Mouse (Mus musculus): ENCODE data around the gene Ern1. TPM values are rescaled to one million over a fixed set of nuclear protein-coding genes. Genes with fewer than 3 reads are reported as not detected.

Ern1 gene
- polyA plus RNA-seq, 1 experiment from 2014 or later = 5.3 TPM

GRCm38 (mm10) chr11:106438524-106439177 lies 49.0 kb downstream of the Ern1 start:
- Histone ChIP-seq H3K9me3 (no peaks in the 10 kb centered on the region), H3K4me1 (peaks cover 22% of the 10 kb centered on the region), H3K27me3 (ENCODE audit: insufficient read depth, poor library complexity, severe bottlenecking) (no peaks in the 10 kb centered on the region), H3K27ac (no peak overlapping the region), H3K36me3 (no peaks in the 10 kb centered on the region; the same call in 1 of the 2 replicates), H3K4me3 (no peak overlapping the region)
- DNase-seq (ENCODE audit: low spot score) = no peak
- 13% methylated on average over 4 of the region's 4 CpGs for WGBS

- H3K9me3 ChIP-seq = no peaks in the 10 kb centered on the region
- no peak overlapping the region for H3K4me3 ChIP-seq
- DNase-seq (ENCODE audit: low spot score) = no peak
- H3K36me3 ChIP-seq = no peaks in the 10 kb centered on the region; the same call in 1 of the 2 replicates
- no peaks in the 10 kb centered on the region for H3K27me3 ChIP-seq (ENCODE audit: insufficient read depth, poor library complexity, severe bottlenecking)
- H3K4me1 ChIP-seq = peaks cover 19% of the 10 kb centered on the region
- WGBS = 90% methylated on average over 2 of the region's 2 CpGs
- H3K27ac ChIP-seq = no peak overlapping the region
Measured at GRCm38 (mm10) chr11:106437543-106437942, 50.1 kb downstream of the Ern1 start.

GRCm38 (mm10) chr11:106437039-106437438 lies 50.6 kb downstream of the Ern1 start:
- WGBS = 86% methylated on average over 5 of the region's 5 CpGs
- no peak for DNase-seq (ENCODE audit: low spot score)

GRCm38 (mm10) chr11:106430392-106430791 lies 57.3 kb downstream of the Ern1 start:
- no peaks in the 10 kb centered on the region for H3K27me3 ChIP-seq (ENCODE audit: insufficient read depth, poor library complexity, severe bottlenecking)
- H3K27ac ChIP-seq = no peak overlapping the region
- 90% methylated on average over 5 of the region's 5 CpGs for WGBS

More at GRCm38 (mm10) chr11:106437039-106437438, 50.6 kb downstream of the Ern1 start:
- Histone ChIP-seq H3K4me3 (no peak overlapping the region), H3K36me3 (no peaks in the 10 kb centered on the region; the same call in 1 of the 2 replicates), H3K4me1 (peaks cover 19% of the 10 kb centered on the region), H3K27ac (no peak overlapping the region), H3K27me3 (ENCODE audit: insufficient read depth, poor library complexity, severe bottlenecking) (no peaks in the 10 kb centered on the region), H3K9me3 (no peaks in the 10 kb centered on the region)

GRCm38 (mm10) chr11:106429689-106430088 lies 58.0 kb downstream of the Ern1 start:
- H3K27me3 ChIP-seq (ENCODE audit: insufficient read depth, poor library complexity, severe bottlenecking) = no peaks in the 10 kb centered on the region
- 62% methylated on average over 4 of the region's 4 CpGs for WGBS
- peaks cover 7% of the 10 kb centered on the region for H3K4me1 ChIP-seq
- DNase-seq (ENCODE audit: low spot score) = no peak
- H3K4me3 ChIP-seq = no peak overlapping the region
- H3K27ac ChIP-seq = no peak overlapping the region
- H3K9me3 ChIP-seq = no peaks in the 10 kb centered on the region
- peaks cover 11% of the 10 kb centered on the region; the same call in 1 of the 2 replicates for H3K36me3 ChIP-seq

More at GRCm38 (mm10) chr11:106430392-106430791, 57.3 kb downstream of the Ern1 start:
- DNase-seq (ENCODE audit: low spot score) = no peak
- Histone ChIP-seq H3K36me3 (peaks cover 8% of the 10 kb centered on the region; the same call in 1 of the 2 replicates), H3K9me3 (no peaks in the 10 kb centered on the region), H3K4me1 (peaks cover 7% of the 10 kb centered on the region), H3K4me3 (no peak overlapping the region)

DNA sequence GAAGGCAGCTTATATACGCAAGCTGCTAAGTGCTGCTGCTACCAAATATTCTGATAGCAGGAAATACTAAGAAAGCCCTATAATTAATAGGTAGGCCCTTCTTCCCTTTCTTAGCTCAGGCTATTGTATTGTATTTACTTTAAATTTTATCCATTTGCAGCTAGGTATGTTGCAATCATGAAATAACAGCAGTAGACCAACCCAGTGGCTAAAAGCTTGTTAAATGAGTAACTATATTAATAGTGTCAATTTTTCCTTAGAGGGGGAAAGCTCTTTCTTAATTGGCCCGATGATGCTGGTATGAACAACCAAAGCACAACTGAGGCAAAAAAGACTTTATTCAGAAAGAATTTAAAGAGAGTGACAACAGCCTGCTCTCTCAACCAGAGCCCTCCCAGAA lies 59.1 kb downstream of the Ern1 start:
- WGBS = 81% methylated on average over 2 of the region's 2 CpGs
- no peak for DNase-seq (ENCODE audit: low spot score)
- H3K27me3 ChIP-seq (ENCODE audit: insufficient read depth, poor library complexity, severe bottlenecking) = no peaks in the 10 kb centered on the region
- no peak overlapping the region for H3K4me3 ChIP-seq
- H3K4me1 ChIP-seq = peaks cover 7% of the 10 kb centered on the region
- no peak overlapping the region for H3K27ac ChIP-seq
- peaks cover 16% of the 10 kb centered on the region; the same call in 1 of the 2 replicates for H3K36me3 ChIP-seq
- H3K9me3 ChIP-seq = no peaks in the 10 kb centered on the region

- H3K27me3 ChIP-seq (ENCODE audit: insufficient read depth, poor library complexity, severe bottlenecking) = no peaks in the 10 kb centered on the region
- H3K9me3 ChIP-seq = no peaks in the 10 kb centered on the region
- H3K4me3 ChIP-seq = no peak overlapping the region
- peaks cover 7% of the 10 kb centered on the region for H3K4me1 ChIP-seq
- peaks cover 18% of the 10 kb centered on the region for H3K36me3 ChIP-seq
- no peak overlapping the region for H3K27ac ChIP-seq
- no peak for DNase-seq (ENCODE audit: low spot score)
- WGBS = 88% methylated on average over 4 of the region's 4 CpGs
Measured at GRCm38 (mm10) chr11:106428106-106428505, 59.5 kb downstream of the Ern1 start.

GRCm38 (mm10) chr11:106426447-106426846 lies 61.2 kb downstream of the Ern1 start:
- Histone ChIP-seq H3K4me3 (no peak overlapping the region), H3K27ac (no peak overlapping the region), H3K27me3 (ENCODE audit: insufficient read depth, poor library complexity, severe bottlenecking) (no peaks in the 10 kb centered on the region), H3K9me3 (no peaks in the 10 kb centered on the region), H3K36me3 (peaks cover 23% of the 10 kb centered on the region), H3K4me1 (peaks cover 7% of the 10 kb centered on the region)
- 58% methylated on average over 4 of the region's 4 CpGs for WGBS
- no peak for DNase-seq (ENCODE audit: low spot score)

DNA sequence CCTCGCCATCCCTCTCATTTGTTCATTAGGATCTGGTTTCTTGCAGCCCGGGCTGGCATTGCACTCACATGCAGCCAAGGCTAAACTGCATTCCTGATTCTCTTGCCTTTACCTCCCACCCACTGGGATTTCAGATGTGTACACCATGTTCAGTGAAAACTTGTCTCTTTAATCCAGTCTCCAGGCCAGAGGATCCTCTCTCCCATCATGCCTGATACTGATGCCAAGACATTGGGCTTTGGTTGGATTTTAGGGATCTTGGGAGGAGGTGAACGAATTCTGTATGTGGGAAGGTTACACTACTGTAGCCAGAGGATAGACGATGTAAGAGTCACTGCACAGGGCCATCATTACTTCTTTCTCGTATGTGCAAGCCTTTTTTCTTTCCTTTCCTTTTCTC lies 62.5 kb downstream of the Ern1 start:
- H3K27ac ChIP-seq = no peak overlapping the region
- H3K4me3 ChIP-seq = no peak overlapping the region
- H3K36me3 ChIP-seq = peaks cover 29% of the 10 kb centered on the region
- peak; percentile 65 for DNase-seq (ENCODE audit: low spot score)
- H3K27me3 ChIP-seq (ENCODE audit: insufficient read depth, poor library complexity, severe bottlenecking) = no peaks in the 10 kb centered on the region
- WGBS = 89% methylated on average over 5 of the region's 5 CpGs
- H3K9me3 ChIP-seq = no peaks in the 10 kb centered on the region
- H3K4me1 ChIP-seq = peaks cover 7% of the 10 kb centered on the region

DNA sequence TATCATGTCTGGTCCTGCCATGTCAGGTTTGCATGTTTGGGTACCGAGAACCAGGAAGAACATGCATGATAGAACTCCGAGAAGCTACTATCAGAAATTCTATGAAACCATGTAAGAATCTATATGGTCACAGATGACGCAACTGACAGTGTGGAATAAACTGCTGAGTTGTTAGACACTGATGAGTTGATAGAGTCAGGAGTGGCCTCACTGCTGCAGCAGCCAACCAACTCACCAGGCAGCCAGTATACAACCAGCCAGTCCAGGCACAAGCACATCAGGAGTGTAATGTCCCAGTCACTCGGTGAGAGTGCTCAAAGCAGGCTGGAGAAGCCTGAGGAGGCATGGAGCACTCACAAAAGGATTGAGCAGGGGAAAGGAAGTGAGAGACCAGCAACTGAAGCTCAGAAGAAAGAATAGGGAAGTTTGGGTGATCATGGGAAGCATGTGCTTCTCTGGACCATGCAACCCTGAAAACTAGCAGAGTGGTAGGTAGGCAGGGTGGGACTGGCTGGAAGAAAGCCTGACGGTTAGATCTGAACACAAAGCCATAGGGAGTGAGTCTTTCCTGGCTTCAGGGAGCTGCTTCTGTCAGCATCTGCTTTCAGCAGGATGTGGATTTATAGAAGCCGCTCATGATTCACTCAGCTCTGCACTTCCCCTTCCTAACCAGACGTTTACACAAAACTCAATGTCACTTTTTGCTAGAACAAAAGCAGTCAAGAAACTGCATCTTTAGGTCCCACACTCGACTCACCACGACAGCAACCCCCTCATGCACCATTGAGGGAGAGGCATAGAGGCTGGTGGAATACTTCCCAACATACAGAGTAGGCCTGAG lies 68.2 kb downstream of the Ern1 start:
- Histone ChIP-seq H3K27me3 (ENCODE audit: insufficient read depth, poor library complexity, severe bottlenecking) (no peaks in the 10 kb centered on the region), H3K9me3 (no peaks in the 10 kb centered on the region), H3K4me1 (peaks cover 11% of the 10 kb centered on the region), H3K36me3 (peaks cover 20% of the 10 kb centered on the region), H3K27ac (peak overlapping the region; percentile 47; the same call in 1 of the 2 replicates), H3K4me3 (no peak overlapping the region)
- WGBS = 77% methylated on average over 9 of the region's 9 CpGs
- no peak for DNase-seq (ENCODE audit: low spot score)

DNA sequence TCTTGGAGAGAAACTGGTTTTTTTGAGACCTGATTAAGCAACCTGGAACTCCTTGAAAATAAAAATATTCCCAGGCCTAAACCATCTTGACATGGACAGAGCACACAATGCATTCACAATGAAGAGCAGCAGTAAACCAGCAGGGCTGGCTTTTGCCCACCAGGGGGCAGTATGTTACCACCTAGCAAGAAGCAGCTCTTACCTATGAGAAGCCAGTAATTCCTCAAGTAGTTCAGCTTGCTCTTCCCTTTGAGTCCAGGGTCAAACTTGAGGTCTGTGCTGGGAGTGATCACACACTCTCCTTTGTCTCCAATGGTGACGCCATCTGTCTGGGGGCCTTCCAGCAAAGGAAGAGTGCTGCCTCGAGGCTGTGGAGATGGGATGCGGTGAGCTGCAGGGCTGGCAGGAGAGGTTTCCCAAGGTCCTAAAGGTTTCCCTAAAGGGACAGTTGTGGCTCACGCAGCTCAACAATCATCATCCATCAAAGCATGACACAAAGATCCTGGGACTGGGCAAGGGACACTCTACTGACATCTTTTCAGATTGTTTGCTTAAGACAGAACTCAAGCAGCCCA lies 68.9 kb downstream of the Ern1 start:
- DNase-seq (ENCODE audit: low spot score) = peak; percentile 92

GRCm38 (mm10) chr11:106417860-106418259 lies 69.8 kb downstream of the Ern1 start:
- no peak for DNase-seq (ENCODE audit: low spot score)
- Histone ChIP-seq H3K9me3 (no peaks in the 10 kb centered on the region), H3K27ac (no peak overlapping the region), H3K27me3 (ENCODE audit: insufficient read depth, poor library complexity, severe bottlenecking) (no peaks in the 10 kb centered on the region), H3K4me3 (no peak overlapping the region), H3K36me3 (peaks cover 22% of the 10 kb centered on the region), H3K4me1 (peaks cover 11% of the 10 kb centered on the region)
- 75% methylated on average over 2 of the region's 2 CpGs for WGBS

More for the DNA sequence above, 68.9 kb downstream of the Ern1 start:
- no peak overlapping the region for H3K4me3 ChIP-seq
- peaks cover 23% of the 10 kb centered on the region for H3K36me3 ChIP-seq
- H3K4me1 ChIP-seq = peaks cover 11% of the 10 kb centered on the region
- WGBS = 39% methylated on average over 4 of the region's 4 CpGs
- H3K27me3 ChIP-seq (ENCODE audit: insufficient read depth, poor library complexity, severe bottlenecking) = no peaks in the 10 kb centered on the region
- H3K9me3 ChIP-seq = no peaks in the 10 kb centered on the region
- H3K27ac ChIP-seq = no peak overlapping the region

- WGBS = 61% methylated on average over 3 of the region's 3 CpGs
- no peak overlapping the region for H3K4me3 ChIP-seq
Measured at GRCm38 (mm10) chr11:106416331-106416730, 71.3 kb downstream of the Ern1 start.

More at GRCm38 (mm10) chr11:106416331-106416730, 71.3 kb downstream of the Ern1 start:
- Histone ChIP-seq H3K27ac (no peak overlapping the region), H3K36me3 (peaks cover 23% of the 10 kb centered on the region), H3K4me1 (peaks cover 11% of the 10 kb centered on the region), H3K9me3 (no peaks in the 10 kb centered on the region), H3K27me3 (ENCODE audit: insufficient read depth, poor library complexity, severe bottlenecking) (no peaks in the 10 kb centered on the region)
- no peak for DNase-seq (ENCODE audit: low spot score)

Measured in heart, embryonic 10.5 days (tissue).